ENCODE assay signal across 25 mouse cellular contexts in genomic region chr17:94048475-94048874, GRCm38 (mm10).
"Had no signal": no experiment of that assay in that cellular context is flagged by ENCODE, and none has a peak within 500 bp of the region (broad histone marks: within the 10 kb centered on the region; RNA-seq: fewer than 3 reads in every experiment).

No protein-coding gene starts in this region.

- H3K27me3 ChIP-seq: heart, embryonic 12.5 days; heart, embryonic 15.5 days; hindbrain, embryonic 13.5 days; hindbrain, embryonic 15.5 days; kidney, embryonic 15.5 days; limb, embryonic 13.5 days; limb, embryonic 15.5 days; liver, embryonic 12.5 days had no signal

- H3K4me1 ChIP-seq: heart, embryonic 12.5 days; heart, embryonic 15.5 days; hindbrain, embryonic 13.5 days; hindbrain, embryonic 15.5 days; kidney, embryonic 15.5 days; limb, embryonic 13.5 days; limb, embryonic 15.5 days; liver, embryonic 12.5 days had no signal

- H3K27ac ChIP-seq: heart, adult 2 months; heart, embryonic 15.5 days; hindbrain, embryonic 13.5 days; hindbrain, embryonic 15.5 days; hindbrain, postnatal 0 days; kidney, embryonic 15.5 days; kidney, postnatal 0 days; limb, embryonic 13.5 days; limb, embryonic 15.5 days; liver, embryonic 12.5 days; liver, embryonic 14.5 days had no signal

- H3K4me3 ChIP-seq: heart, adult 2 months; heart, embryonic 12.5 days; heart, embryonic 15.5 days; hindbrain, embryonic 13.5 days; hindbrain, embryonic 15.5 days; kidney, embryonic 15.5 days; limb, embryonic 13.5 days; limb, embryonic 15.5 days; liver, embryonic 12.5 days had no signal

- H3K9me3 ChIP-seq: heart, embryonic 12.5 days; heart, embryonic 15.5 days; hindbrain, embryonic 13.5 days; hindbrain, embryonic 15.5 days; kidney, embryonic 15.5 days; limb, embryonic 13.5 days; limb, embryonic 15.5 days; liver, embryonic 12.5 days had no signal

- ATAC-seq: hindbrain, postnatal 0 days; intestine, embryonic 16.5 days; liver, embryonic 12.5 days had no signal

- H3K36me3 ChIP-seq: heart, embryonic 12.5 days; heart, embryonic 15.5 days; hindbrain, embryonic 13.5 days; hindbrain, embryonic 15.5 days; kidney, embryonic 15.5 days; limb, embryonic 13.5 days; limb, embryonic 15.5 days; liver, embryonic 12.5 days had no signal

- DNase-seq: gastrocnemius, postnatal 14 days; gastrocnemius, postnatal 36 days; heart, adult 11 months; heart, adult 2 months; heart, postnatal 36 days; kidney, adult 11 months; kidney, adult 2 months; kidney, adult 9 months; kidney, postnatal 14 days; kidney, postnatal 36 days; layer of hippocampus, adult 9-11 months; layer of hippocampus, postnatal 36 days; left cerebral cortex, postnatal 4 days had no signal

- H3K4me2 ChIP-seq: heart, embryonic 12.5 days; heart, embryonic 15.5 days; hindbrain, embryonic 13.5 days; hindbrain, embryonic 15.5 days; kidney, embryonic 15.5 days; limb, embryonic 13.5 days; limb, embryonic 15.5 days; liver, embryonic 12.5 days had no signal

- H3K9ac ChIP-seq: heart, embryonic 12.5 days; heart, embryonic 15.5 days; hindbrain, embryonic 13.5 days; hindbrain, embryonic 15.5 days; kidney, embryonic 15.5 days; limb, embryonic 13.5 days; limb, embryonic 15.5 days; liver, embryonic 12.5 days; liver, embryonic 14.5 days had no signal
